Mouse (Mus musculus) bone marrow macrophage, adult 2 months (primary cell): ENCODE measurements around the gene Kctd21.

Experiments
- CTCF ChIP-seq: IDR thresholded peaks from 2 replicates; pipeline ENCODE4 v1.5.1; 2012; ENCODE audit warnings: low read depth, mild to moderate bottlenecking, low read length, moderate library complexity
- POLR2A ChIP-seq: IDR thresholded peaks from 2 replicates; pipeline ENCODE4 v1.6.1; 2012; ENCODE audit warnings: mild to moderate bottlenecking, low read depth, low read length, borderline replicate concordance

GRCm38 (mm10) chr7:97330931-97331645 is 1.0 kb upstream of the Kctd21 start:
- TF ChIP-seq CTCF (no peak), POLR2A (no peak)
